In genomic region chr17:10493124-10493523, GRCm38 (mm10) we compare ENCODE assay signal across 9 mouse cellular contexts.
A peak's percentile ranks its signal among the peaks of the same experiment; 100 is the strongest.
DNase-seq lines count a peak whose midpoint lies in the region; TF ChIP-seq lines count a peak whose summit lies in the region.
"Had no signal": no experiment of that assay in that cellular context is flagged by ENCODE, and none has a peak within 500 bp of the region (broad histone marks: within the 10 kb centered on the region; RNA-seq: fewer than 3 reads in every experiment).

No protein-coding gene starts in this region.

- H3K4me3 ChIP-seq in ES-Bruce4 (ENCODE audit: low read depth, low read length), result no peak overlapping the region
- H3K4me3 ChIP-seq in embryonic facial prominence, embryonic 10.5 days, result no peak overlapping the region

- H3K9ac ChIP-seq in ES-Bruce4 (ENCODE audit: low read depth, poor library complexity, severe bottlenecking), result no peak overlapping the region

- TF ChIP-seq CTCF in ES-Bruce4 (IDR thresholded peaks at IDR 0.05; ENCODE audit: low read depth, low read length), result peak; percentile 61

- TF ChIP-seq EP300 in ES-Bruce4 (IDR thresholded peaks at IDR 0.05; ENCODE audit: insufficient read depth, low read depth, low read length), result no peak

- H3K27me3 ChIP-seq in ES-Bruce4 (ENCODE audit: control insufficient read depth, insufficient read depth, low read length, poor library complexity, severe bottlenecking), result no peaks in the 10 kb centered on the region
- H3K27me3 ChIP-seq in embryonic facial prominence, embryonic 10.5 days (replicated peaks; ENCODE audit: low read depth, poor library complexity, severe bottlenecking), result no peaks in the 10 kb centered on the region

- H3K36me3 ChIP-seq in ES-Bruce4 (ENCODE audit: control insufficient read depth, insufficient read depth, low read length, poor library complexity, severe bottlenecking), result no peaks in the 10 kb centered on the region
- H3K36me3 ChIP-seq in embryonic facial prominence, embryonic 10.5 days (replicated peaks), result no peaks in the 10 kb centered on the region

- DNase-seq in gastrocnemius, adult 18-20 months (ENCODE audit: low spot score), result peak; percentile 64
- DNase-seq in gastrocnemius, postnatal 10 days, result no peak
- DNase-seq in embryonic facial prominence, embryonic 10.5 days (ENCODE audit: low spot score), result peak; percentile 28
- DNase-seq in heart, postnatal 25 days (ENCODE audit: low spot score), result peak; percentile 56
- DNase-seq in lung, adult 18-20 months, result peak; percentile 40 to 43
- DNase-seq in urinary bladder, postnatal 4 days (ENCODE audit: low spot score in 2 of 2), result no peak
- no peak for DNase-seq in ovary, postnatal 10 days (ENCODE audit: low spot score)

- H3K9me3 ChIP-seq in ES-Bruce4 (replicated peaks; ENCODE audit: control insufficient read depth, insufficient read depth, low read length, poor library complexity, severe bottlenecking), result no peaks in the 10 kb centered on the region
- H3K9me3 ChIP-seq in embryonic facial prominence, embryonic 10.5 days, result no peaks in the 10 kb centered on the region

- TF ChIP-seq POLR2A in ES-Bruce4 (IDR thresholded peaks at IDR 0.05; ENCODE audit: insufficient read depth, low read length), result no peak

- no peak overlapping the region for H3K27ac ChIP-seq in ES-Bruce4 (ENCODE audit: insufficient read depth, low read length)
- no peak overlapping the region for H3K27ac ChIP-seq in embryonic facial prominence, embryonic 10.5 days (replicated peaks)
- H3K27ac ChIP-seq: macrophage had no signal

- intact Hi-C loops in heart, postnatal 25 days (cut with DNase I), result loop anchor here (2.0 to 10.0 kb wide), 7 partner anchors 121 to 736 kb away; no protein-coding TSS in a partner anchor

- 7% methylated on average over 3 of the region's 3 CpGs for WGBS in embryonic facial prominence, embryonic 10.5 days

- peaks cover 2% of the 10 kb centered on the region for H3K4me1 ChIP-seq in ES-Bruce4 (ENCODE audit: control insufficient read depth, insufficient read depth, low read length)
- peaks cover 55% of the 10 kb centered on the region for H3K4me1 ChIP-seq in embryonic facial prominence, embryonic 10.5 days

Comparison
In these comparisons a context has a peak if more than half of its experiments do, and no peak if none do; other contexts are left out.
1. DNase-seq: peak in gastrocnemius, adult 18-20 months (single experiment), embryonic facial prominence, embryonic 10.5 days (single experiment), heart, postnatal 25 days (single experiment) and lung, adult 18-20 months (2 of 2); none in gastrocnemius, postnatal 10 days (single experiment), urinary bladder, postnatal 4 days (0 of 2) and ovary, postnatal 10 days (single experiment).